Mouse (Mus musculus) layer of hippocampus, postnatal 10 days (tissue): ENCODE results near the gene Lrrc74a. TPM values are rescaled to one million over a fixed set of nuclear protein-coding genes. Genes with fewer than 3 reads are reported as not detected.

Source experiments
- DNase-seq, 2 experiments: peaks; one replicate each; pipeline ENCODE4 v3.0.0; 2021; ENCODE audit warnings: low spot score in 2 of 2
- total RNA-seq, 2 experiments: library from RNA; stranded (reverse); gene quantifications; 2 replicates each; pipeline ENCODE4 v1.2.3; 2021

The Lrrc74a gene
- total RNA-seq, 2 experiments from 2014 or later: not detected

- no peak for DNase-seq
These were observed 69.6 kb downstream of the Lrrc74a start for GRCm38 (mm10) chr12:86803651-86804307.

- DNase-seq: no peak
These were observed 70.1 kb downstream of the Lrrc74a start for GRCm38 (mm10) chr12:86804308-86804700.

GRCm38 (mm10) chr12:86804857-86805256 lies 70.7 kb downstream of the Lrrc74a start:
- DNase-seq: no peak

- DNase-seq: no peak
These were observed 71.1 kb downstream of the Lrrc74a start for GRCm38 (mm10) chr12:86805315-86805714.

GRCm38 (mm10) chr12:86806031-86806922 lies 72.1 kb downstream of the Lrrc74a start:
- DNase-seq: peak; percentile 52 to 67

GRCm38 (mm10) chr12:86806923-86807794 lies 73.0 kb downstream of the Lrrc74a start:
- no peak for DNase-seq

GRCm38 (mm10) chr12:86807795-86808128 lies 73.6 kb downstream of the Lrrc74a start:
- DNase-seq: no peak

- no peak for DNase-seq
These were observed 74.7 kb downstream of the Lrrc74a start for GRCm38 (mm10) chr12:86808856-86809255.

GRCm38 (mm10) chr12:86810040-86810439 lies 75.9 kb downstream of the Lrrc74a start:
- DNase-seq: no peak

- no peak for DNase-seq
These were observed 76.7 kb downstream of the Lrrc74a start for GRCm38 (mm10) chr12:86810725-86811444.

- DNase-seq: no peak
These were observed 78.6 kb downstream of the Lrrc74a start for GRCm38 (mm10) chr12:86812782-86813181.

Other genes with a start within 250 kb of the Lrrc74a start
- gene Vash1, start 55.7 kb upstream of the Lrrc74a start, total RNA-seq: 100 to 1,000 TPM in 1 of 2 experiments, 10 to 100 TPM in 1; 98.5 to 104 TPM
- 1 to 10 TPM; 7.3 to 9.0 TPM for gene Angel1, start 7.9 kb upstream of the Lrrc74a start, total RNA-seq
- 10 to 100 TPM; 77.9 to 81.5 TPM for gene Irf2bpl, start 150.4 kb downstream of the Lrrc74a start, total RNA-seq
- gene Cipc, start 212.7 kb downstream of the Lrrc74a start, total RNA-seq: 10 to 100 TPM; 55.2 to 58.1 TPM